In the genomic region with DNA sequence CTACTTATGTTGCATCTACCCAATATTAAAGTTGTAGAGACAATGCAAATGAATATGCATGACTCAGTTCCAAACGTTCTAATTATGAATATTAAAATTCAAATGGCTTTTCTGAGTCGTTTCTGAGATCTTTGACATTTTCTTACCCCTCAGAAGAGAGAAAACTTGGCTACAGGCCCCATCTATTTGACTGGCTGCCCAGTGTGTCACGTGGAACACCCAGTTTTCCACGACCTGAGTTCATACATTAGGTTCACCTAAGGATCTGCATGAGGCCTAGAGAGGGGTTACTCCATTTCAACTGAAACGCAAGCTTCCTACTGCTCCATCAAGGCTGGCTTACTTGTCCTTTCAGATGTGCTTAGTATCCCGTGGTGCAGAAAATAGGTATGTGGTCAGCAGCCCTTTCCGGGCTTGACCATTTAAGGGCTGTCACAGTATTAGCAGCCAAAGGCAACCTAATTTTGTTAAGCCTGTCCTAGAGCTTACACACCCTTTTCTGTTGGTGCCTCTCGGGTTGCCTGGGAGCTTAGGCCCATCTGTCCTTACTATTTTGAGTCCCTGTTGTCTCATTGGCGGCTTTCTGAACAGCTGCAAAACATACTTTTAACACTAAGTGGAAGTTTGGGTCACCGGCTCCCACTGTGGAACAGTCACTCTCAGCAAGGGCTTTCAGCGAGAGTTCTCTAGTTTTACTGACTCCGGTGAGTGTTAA, we compare ENCODE assay signal across 8 mouse cellular contexts. TPM values are rescaled to one million over a fixed set of nuclear protein-coding genes. Genes with fewer than 3 reads are reported as not detected.
DNase-seq lines count a peak whose midpoint lies in the region; ATAC-seq and TF ChIP-seq lines count a peak whose summit lies in the region.

A gene (plus strand): TSS at position 294 of the 715 bp plus-strand sequence.

- 0 out of 2 replicates have a peak, but pooled peaks cover 7% of the 10 kb centered on the region for H3K4me1 ChIP-seq in embryonic facial prominence, embryonic 10.5 days
- 0 out of 2 replicates have a peak, but pooled peaks cover 3% of the 10 kb centered on the region for H3K4me1 ChIP-seq in liver, embryonic 15.5 days (replicated peaks)

- ATAC-seq in CD4-positive, CD25-positive, alpha-beta regulatory T cell, adult 4 months, result no peak
- peak; percentile 32 for ATAC-seq in Patski
- ATAC-seq in liver, embryonic 15.5 days (ENCODE audit: insufficient read depth), result no peak

- DNase-seq in Patski (ENCODE audit: low read depth, low spot score), result no peak
- DNase-seq in embryonic facial prominence, embryonic 10.5 days (ENCODE audit: low spot score), result no peak
- DNase-seq in heart, adult 8-10 months (ENCODE audit: low spot score), result peak; percentile 29
- peak; percentile 7 for DNase-seq in kidney, postnatal 10 days
- peak; percentile 68 for DNase-seq in retina, postnatal 1 day
- no peak for DNase-seq in urinary bladder, postnatal 14 days (ENCODE audit: low spot score)

- POLR2A ChIA-PET in Patski (lab: Charles Lee), result no interaction called here

- peaks cover 13% of the 10 kb centered on the region for H3K27me3 ChIP-seq in Patski
- H3K27me3 ChIP-seq in embryonic facial prominence, embryonic 10.5 days (replicated peaks; ENCODE audit: low read depth, poor library complexity, severe bottlenecking), result peaks cover 11% of the 10 kb centered on the region; the same call in 1 of the 2 replicates
- H3K27me3 ChIP-seq in liver, embryonic 15.5 days, result no peaks in the 10 kb centered on the region

- peak within 1 kb of the TSS; percentile 85 for H3K27ac ChIP-seq in embryonic facial prominence, embryonic 10.5 days (replicated peaks)
- peak within 1 kb of the TSS; percentile 80 for H3K27ac ChIP-seq in liver, embryonic 15.5 days (replicated peaks)

- 35% methylated on average over 12 of the region's 12 CpGs for WGBS in embryonic facial prominence, embryonic 10.5 days
- 44% methylated on average over 12 of the region's 12 CpGs for WGBS in liver, embryonic 15.5 days (ENCODE audit: insufficient replicate concordance)

- H3K9me3 ChIP-seq in embryonic facial prominence, embryonic 10.5 days, result no peaks in the 10 kb centered on the region
- no peaks in the 10 kb centered on the region for H3K9me3 ChIP-seq in liver, embryonic 15.5 days (replicated peaks)

- CTCF ChIA-PET in Patski (lab: Charles Lee), result no interaction called here

- H3K4me2 ChIP-seq in liver, embryonic 15.5 days, result peak within 1 kb of the TSS; percentile 66

- peak within 1 kb of the TSS; percentile 64 for H3K9ac ChIP-seq in liver, embryonic 15.5 days

- H3K4me3 ChIP-seq in embryonic facial prominence, embryonic 10.5 days, result peak within 1 kb of the TSS; percentile 67
- peak within 1 kb of the TSS; percentile 68 for H3K4me3 ChIP-seq in liver, embryonic 15.5 days (replicated peaks)

- H3K36me3 ChIP-seq in embryonic facial prominence, embryonic 10.5 days (replicated peaks), result 0 out of 2 replicates have a peak, but pooled peaks cover 3% of the 10 kb centered on the region
- H3K36me3 ChIP-seq in liver, embryonic 15.5 days (replicated peaks), result no peaks in the 10 kb centered on the region

- in situ Hi-C loops in Patski (cut with MboI; ENCODE audit: low pct_unique_long_range_greater_than_20kb), result no loop called here

- TF ChIP-seq CTCF in Patski (IDR thresholded peaks at IDR 0.05), result no peak

RNA-seq across cellular contexts. Expression of the gene that starts here (rescaled TPM):
- polyA plus RNA-seq in CD4-positive, CD25-positive, alpha-beta regulatory T cell, adult 4 months (2017; shearing (Covaris generic)), result 10 to 100 TPM; 27.1 to 31.9 TPM
- polyA plus RNA-seq in Patski (2021), result 30.0 TPM
- 43.3 and 44.9 TPM in 2 replicates for polyA plus RNA-seq in embryonic facial prominence, embryonic 10.5 days (2016; fragmentation: Nextera tagmentation; extraction: Ambion mirVana)
- total RNA-seq in heart, adult 8-10 months (2022), result 10 to 100 TPM; 15.0 to 20.4 (median 18.7) TPM
- 20.6 and 21.5 TPM in 2 replicates for polyA plus RNA-seq in liver, embryonic 15.5 days (2015; fragmentation: Nextera tagmentation; extraction: Ambion mirVana)

Comparison
In these comparisons a context has a peak if more than half of its experiments do, and no peak if none do; other contexts are left out.
1. DNase-seq: peak in heart, adult 8-10 months (single experiment), kidney, postnatal 10 days (single experiment) and retina, postnatal 1 day (single experiment); none in Patski (single experiment), embryonic facial prominence, embryonic 10.5 days (single experiment) and urinary bladder, postnatal 14 days (single experiment).